Comparison of ENCODE assay signal across 8 mouse cellular contexts in genomic region chr5:135903058-135903457, GRCm38 (mm10). TPM values are rescaled to one million over a fixed set of nuclear protein-coding genes. Genes with fewer than 3 reads are reported as not detected.
A peak's percentile ranks its signal among the peaks of the same experiment; 100 is the strongest.
DNase-seq lines count a peak whose midpoint lies in the region; ATAC-seq lines count a peak whose summit lies in the region.

No protein-coding gene starts in this region.

- DNase-seq in heart, adult 9 months (ENCODE audit: low spot score in 2 of 2), result no peak
- peak; percentile 56 for DNase-seq in MN1 (ENCODE audit: low spot score)
- no peak for DNase-seq in spleen, adult 18-20 months
- no peak for DNase-seq in layer of hippocampus, adult 8-10 months (ENCODE audit: low spot score in 2 of 2)
- DNase-seq in thymus, postnatal 14 days, result no peak

- H3K27ac ChIP-seq in heart, embryonic 13.5 days (replicated peaks), result peak overlapping the region; percentile 68
- peak overlapping the region; percentile 88 for H3K27ac ChIP-seq in hindbrain, embryonic 13.5 days
- H3K27ac ChIP-seq in midbrain, embryonic 12.5 days (replicated peaks), result peak overlapping the region; percentile 84

- peak overlapping the region; percentile 71 for H3K9ac ChIP-seq in heart, embryonic 13.5 days
- H3K9ac ChIP-seq in hindbrain, embryonic 13.5 days, result peak overlapping the region; percentile 70
- peak overlapping the region; percentile 49; the same call in 1 of the 2 replicates for H3K9ac ChIP-seq in midbrain, embryonic 12.5 days (replicated peaks)

- ATAC-seq in heart, embryonic 13.5 days (ENCODE audit: extremely low read depth, insufficient number of reproducible peaks, low FRiP score, low TSS enrichment), result no peak
- ATAC-seq in hindbrain, embryonic 13.5 days (ENCODE audit: low FRiP score), result 0 out of 2 replicates have a peak, but pooled peaks have one; percentile 30
- peak; percentile 35 for ATAC-seq in midbrain, embryonic 12.5 days (ENCODE audit: low FRiP score, low read depth)

- peaks cover 23% of the 10 kb centered on the region for H3K36me3 ChIP-seq in heart, embryonic 13.5 days
- H3K36me3 ChIP-seq in hindbrain, embryonic 13.5 days, result peaks cover 18% of the 10 kb centered on the region
- H3K36me3 ChIP-seq in midbrain, embryonic 12.5 days, result peaks cover 16% of the 10 kb centered on the region

- peak overlapping the region; percentile 49 for H3K4me3 ChIP-seq in heart, embryonic 13.5 days
- H3K4me3 ChIP-seq in hindbrain, embryonic 13.5 days, result peak overlapping the region; percentile 36
- H3K4me3 ChIP-seq in midbrain, embryonic 12.5 days, result peak overlapping the region; percentile 41

- H3K9me3 ChIP-seq in heart, embryonic 13.5 days, result no peaks in the 10 kb centered on the region
- no peaks in the 10 kb centered on the region for H3K9me3 ChIP-seq in hindbrain, embryonic 13.5 days
- H3K9me3 ChIP-seq in midbrain, embryonic 12.5 days, result no peaks in the 10 kb centered on the region

- no peaks in the 10 kb centered on the region for H3K27me3 ChIP-seq in heart, embryonic 13.5 days (replicated peaks)
- H3K27me3 ChIP-seq in hindbrain, embryonic 13.5 days, result no peaks in the 10 kb centered on the region
- H3K27me3 ChIP-seq in midbrain, embryonic 12.5 days, result no peaks in the 10 kb centered on the region

- peaks cover 43% of the 10 kb centered on the region for H3K4me1 ChIP-seq in heart, embryonic 13.5 days
- peaks cover 27% of the 10 kb centered on the region for H3K4me1 ChIP-seq in hindbrain, embryonic 13.5 days (replicated peaks)
- H3K4me1 ChIP-seq in midbrain, embryonic 12.5 days, result peaks cover 27% of the 10 kb centered on the region

- 29% methylated on average over 7 of the region's 7 CpGs for WGBS in heart, embryonic 13.5 days
- WGBS in hindbrain, embryonic 13.5 days, result 21% methylated on average over 7 of the region's 7 CpGs
- 21% methylated on average over 7 of the region's 7 CpGs for WGBS in midbrain, embryonic 12.5 days

- peak overlapping the region; percentile 72 for H3K4me2 ChIP-seq in heart, embryonic 13.5 days
- peak overlapping the region; percentile 56 for H3K4me2 ChIP-seq in hindbrain, embryonic 13.5 days
- H3K4me2 ChIP-seq in midbrain, embryonic 12.5 days (replicated peaks), result peak overlapping the region; percentile 66

RNA-seq across cellular contexts. Expression of gene Hspb1, which starts 15.3 kb away (rescaled TPM):
- 863 and 944 TPM in 2 replicates for polyA plus RNA-seq in heart, embryonic 13.5 days (2015; fragmentation: Nextera tagmentation; extraction: Ambion mirVana)
- polyA plus RNA-seq in hindbrain, embryonic 13.5 days (2015; fragmentation: Nextera tagmentation; extraction: Ambion mirVana), result 8.9 and 10.3 TPM in 2 replicates
- polyA plus RNA-seq in midbrain, embryonic 12.5 days (2016; fragmentation: Nextera tagmentation; extraction: Ambion mirVana), result 15.7 and 20.3 TPM in 2 replicates
- 10 to 100 TPM; 17.8 to 30.2 (median 23.0) TPM for total RNA-seq in layer of hippocampus, adult 8-10 months (2022)

RNA-seq across cellular contexts. Expression of gene Ywhag, which starts 31.4 kb away (rescaled TPM):
- polyA plus RNA-seq in heart, embryonic 13.5 days (2015; fragmentation: Nextera tagmentation; extraction: Ambion mirVana), result 157 and 163 TPM in 2 replicates
- 646 and 674 TPM in 2 replicates for polyA plus RNA-seq in hindbrain, embryonic 13.5 days (2015; fragmentation: Nextera tagmentation; extraction: Ambion mirVana)
- 457 and 466 TPM in 2 replicates for polyA plus RNA-seq in midbrain, embryonic 12.5 days (2016; fragmentation: Nextera tagmentation; extraction: Ambion mirVana)
- 1,000 to 10,000 TPM; 1,040 to 1,170 (median 1,116) TPM for total RNA-seq in layer of hippocampus, adult 8-10 months (2022)

Comparison
In these comparisons a context has a peak if more than half of its experiments do, and no peak if none do; other contexts are left out.
1. RNA of gene Hspb1, which starts 15.3 kb away (polyA plus RNA-seq): 863 to 944 TPM in heart, embryonic 13.5 days; 15.7 to 20.3 TPM in midbrain, embryonic 12.5 days and 8.9 to 10.3 TPM in hindbrain, embryonic 13.5 days; every median in the first group is over 10 times any median in the second.
2. Peak in every context shown above with its lines, with median percentiles within 50 percentile points of each other: H3K27ac ChIP-seq, H3K4me2 ChIP-seq, H3K4me3 ChIP-seq and H3K9ac ChIP-seq.